Mouse (Mus musculus) lung, adult 2 months (tissue): ENCODE results near the gene Dact2. TPM values are rescaled to one million over a fixed set of nuclear protein-coding genes. Genes with fewer than 3 reads are reported as not detected.

Experiments
- DNase-seq: peaks from one replicate; pipeline ENCODE4 v3.0.0; 2022
- H3K4me1 ChIP-seq: fragments of 200-500 bp; 2 replicates; pipeline ENCODE4 v1.6.1; 2011; ENCODE audit warnings: low read length; ENCODE audit not compliant: control insufficient read depth, insufficient read depth
- H3K4me3 ChIP-seq: fragments of 200-500 bp; replicated peaks from 2 replicates; pipeline ENCODE3; 2011; ENCODE audit warnings: low read depth, mild to moderate bottlenecking, control low read depth, low read length; ENCODE audit errors: extremely low read depth
- CTCF ChIP-seq: fragments of 200-500 bp; IDR thresholded peaks from 2 replicates; pipeline ENCODE4 v1.5.1; 2011; ENCODE audit warnings: mild to moderate bottlenecking, low read length, control low read depth; ENCODE audit not compliant: insufficient read depth
- POLR2A ChIP-seq: fragments of 200-500 bp; IDR thresholded peaks from 2 replicates; pipeline ENCODE4 v1.6.1; 2011; ENCODE audit warnings: low read depth, mild to moderate bottlenecking, control low read depth, low read length, borderline replicate concordance; ENCODE audit errors: extremely low read depth
- WGBS: fragments of 180-500 bp; shearing (Covaris S2); methylation state at CpG from one replicate; pipeline ENCODE4 v1.1.7; 2018; 5-methylcytosine and 5-hydroxymethylcytosine counted together
- polyA plus RNA-seq: library from polyadenylated mRNA; depleted of rRNA; stranded (reverse); fragments of >200 nt; gene quantifications from 2 replicates; pipeline ENCODE4 v1.2.3, GENCODE M21; 2012; rRNA removed

The Dact2 gene
- 3.0 and 3.3 TPM in 2 replicates for polyA plus RNA-seq

GRCm38 (mm10) chr17:14204061-14204460 lies at the start of gene Dact2:
Gene Dact2, minus strand, starts transcription at chr17:14204304.
- peak; percentile 14 for DNase-seq
- WGBS: 30% methylated on average over 13 of the region's 13 CpGs
- TF ChIP-seq POLR2A (no peak), CTCF (no peak)
- Histone ChIP-seq H3K4me1 (no peaks in the 10 kb centered on the region), H3K4me3 (peak within 1 kb of the TSS; percentile 59)

DNA sequence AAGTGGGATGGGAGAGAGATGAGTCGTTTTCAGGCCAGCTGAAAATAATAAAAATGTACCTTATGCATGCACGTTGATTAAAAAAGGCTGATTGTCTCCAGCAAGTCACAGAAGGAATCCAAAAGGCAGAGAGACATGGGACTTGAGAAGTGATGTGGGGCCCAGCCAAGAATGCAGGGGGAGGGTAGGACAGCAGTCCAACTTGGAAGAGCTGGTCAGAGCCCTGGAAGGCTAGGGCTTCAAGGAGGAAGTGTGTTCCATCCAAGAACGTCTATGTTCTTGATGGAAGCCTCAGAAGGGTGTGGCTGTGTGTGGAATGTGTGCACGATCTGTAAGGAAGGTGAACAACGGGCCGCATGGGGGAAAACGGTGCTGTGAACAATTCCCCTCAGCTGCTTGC lies 48.4 kb upstream of the Dact2 start:
- no peak for TF ChIP-seq CTCF
- no peak for TF ChIP-seq POLR2A
- no peaks in the 10 kb centered on the region for H3K4me1 ChIP-seq
- no peak overlapping the region for H3K4me3 ChIP-seq
- DNase-seq: no peak
- WGBS: 43% methylated on average over 7 of the region's 7 CpGs

DNA sequence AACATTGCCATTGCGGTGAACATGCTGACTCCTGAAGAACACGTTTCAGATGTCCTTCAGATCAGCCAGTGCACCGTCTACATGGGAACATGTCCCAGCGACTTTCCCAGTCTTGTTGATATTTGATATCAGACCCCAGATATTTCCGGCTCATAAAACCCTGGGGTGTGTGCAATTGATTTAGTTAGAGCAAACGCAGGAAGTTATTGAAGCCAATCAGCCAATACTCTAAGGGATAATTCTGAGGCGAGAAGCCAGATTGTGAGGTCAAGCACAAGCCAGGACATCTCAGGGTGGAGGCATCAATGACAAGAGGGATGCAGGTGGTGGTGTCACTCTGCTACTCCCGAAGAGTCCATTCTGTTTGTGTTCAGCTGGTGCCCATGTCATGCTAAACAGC lies 46.3 kb upstream of the Dact2 start:
- H3K4me1 ChIP-seq: no peaks in the 10 kb centered on the region
- no peak for DNase-seq
- H3K4me3 ChIP-seq: no peak overlapping the region
- 80% methylated on average over 8 of the region's 8 CpGs for WGBS
- TF ChIP-seq POLR2A: no peak
- no peak for TF ChIP-seq CTCF

GRCm38 (mm10) chr17:14249595-14249994 lies 45.5 kb upstream of the Dact2 start:
- 41% methylated on average over 4 of the region's 4 CpGs for WGBS
- no peak overlapping the region for H3K4me3 ChIP-seq
- no peak for DNase-seq
- TF ChIP-seq CTCF: no peak
- no peak for TF ChIP-seq POLR2A
- no peaks in the 10 kb centered on the region for H3K4me1 ChIP-seq

- DNase-seq: no peak
- WGBS: 93% methylated on average over 8 of the region's 8 CpGs
- TF ChIP-seq POLR2A (no peak), CTCF (no peak)
- Histone ChIP-seq H3K4me1 (no peaks in the 10 kb centered on the region), H3K4me3 (no peak overlapping the region)
Observed at GRCm38 (mm10) chr17:14247931-14248330, 43.8 kb upstream of the Dact2 start.

DNA sequence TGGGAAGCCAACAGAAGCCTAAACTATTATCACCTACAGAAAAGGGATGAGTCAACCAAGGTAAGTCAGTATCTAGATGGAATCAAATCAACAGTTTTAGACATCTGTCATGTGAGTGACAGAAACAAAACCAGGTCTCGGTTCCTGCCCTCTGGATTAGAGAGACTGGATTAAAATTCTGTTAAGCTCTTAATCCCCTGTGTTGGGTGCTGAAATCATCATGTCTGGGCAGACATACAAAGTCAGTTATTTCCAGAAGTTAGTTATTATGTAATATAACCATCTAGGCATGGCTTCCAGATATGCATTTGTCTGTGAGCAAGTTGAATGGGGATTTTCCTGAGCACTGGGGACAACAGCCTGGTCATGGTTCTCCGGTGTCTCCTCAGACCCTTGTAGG lies 42.2 kb upstream of the Dact2 start:
- Histone ChIP-seq H3K4me3 (no peak overlapping the region), H3K4me1 (no peaks in the 10 kb centered on the region)
- no peak for TF ChIP-seq CTCF
- TF ChIP-seq POLR2A: no peak
- no peak for DNase-seq
- WGBS: 89% methylated on average over 2 of the region's 2 CpGs

DNA sequence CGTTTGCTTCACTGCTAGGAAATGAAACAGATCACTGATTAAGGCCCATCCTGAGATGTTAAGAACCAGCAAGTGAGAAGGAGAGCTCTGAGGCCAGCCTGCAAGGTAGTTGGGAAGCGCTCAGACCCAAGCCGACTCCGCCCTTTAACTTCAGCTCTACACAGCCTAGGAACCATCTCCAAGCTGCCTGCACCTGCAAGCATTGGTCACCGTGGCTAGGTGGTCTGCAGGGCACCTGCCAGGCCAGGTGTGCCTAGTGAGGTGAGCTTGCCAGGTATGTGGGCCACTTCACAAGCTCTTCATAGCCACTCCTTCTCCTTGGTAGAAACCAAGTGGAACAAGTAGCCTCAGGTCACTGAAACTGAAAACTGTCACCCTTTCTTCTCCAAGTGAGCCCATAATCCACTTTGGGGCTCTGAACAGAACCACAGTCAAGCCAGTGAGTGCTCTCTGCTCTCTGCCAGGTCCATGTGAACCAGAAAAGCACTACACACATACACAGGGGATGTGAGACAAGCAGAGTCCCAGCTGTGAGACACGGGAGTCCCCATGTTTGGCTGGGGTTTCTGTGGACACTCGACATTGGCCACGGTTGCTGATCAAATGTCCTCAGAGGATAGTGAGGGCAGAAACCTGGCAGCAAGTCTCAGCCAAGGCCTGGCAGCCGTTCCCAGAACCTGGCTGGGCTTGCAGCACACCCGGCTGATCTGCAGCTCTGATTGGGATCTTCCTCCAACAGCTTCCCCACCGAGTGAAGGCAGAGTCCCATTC lies 40.3 kb upstream of the Dact2 start:
- no peak overlapping the region for H3K4me3 ChIP-seq
- DNase-seq: peak; percentile 54
- WGBS: 47% methylated on average over 11 of the region's 11 CpGs
- TF ChIP-seq CTCF (no peak), POLR2A (no peak)
- no peaks in the 10 kb centered on the region for H3K4me1 ChIP-seq

DNA sequence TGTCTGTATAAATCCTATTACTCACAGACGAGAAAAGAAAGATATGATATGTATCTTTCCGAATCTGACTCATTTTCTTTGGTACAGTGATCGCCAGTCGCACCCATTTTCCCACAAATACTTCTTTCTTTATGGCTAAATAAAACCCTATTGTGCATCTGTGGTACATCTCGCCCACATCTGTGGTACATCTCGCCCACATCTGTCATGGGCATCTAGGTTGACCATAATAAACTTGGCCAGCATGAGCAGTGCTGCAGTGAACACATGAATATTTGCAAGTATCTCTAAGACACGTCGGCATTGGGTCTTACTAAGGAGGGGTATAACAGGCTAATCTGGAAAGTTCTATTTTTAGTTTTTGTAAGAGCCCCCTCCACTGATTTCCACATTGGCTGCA lies 38.5 kb upstream of the Dact2 start:
- Histone ChIP-seq H3K4me3 (no peak overlapping the region), H3K4me1 (no peaks in the 10 kb centered on the region)
- TF ChIP-seq CTCF (no peak), POLR2A (no peak)
- no peak for DNase-seq
- 85% methylated on average over 8 of the region's 8 CpGs for WGBS

GRCm38 (mm10) chr17:14239960-14240359 lies 35.9 kb upstream of the Dact2 start:
- WGBS: 65% methylated on average over 10 of the region's 10 CpGs
- no peak overlapping the region for H3K4me3 ChIP-seq
- no peak for TF ChIP-seq POLR2A
- no peak for TF ChIP-seq CTCF
- H3K4me1 ChIP-seq: no peaks in the 10 kb centered on the region
- DNase-seq: no peak

DNA sequence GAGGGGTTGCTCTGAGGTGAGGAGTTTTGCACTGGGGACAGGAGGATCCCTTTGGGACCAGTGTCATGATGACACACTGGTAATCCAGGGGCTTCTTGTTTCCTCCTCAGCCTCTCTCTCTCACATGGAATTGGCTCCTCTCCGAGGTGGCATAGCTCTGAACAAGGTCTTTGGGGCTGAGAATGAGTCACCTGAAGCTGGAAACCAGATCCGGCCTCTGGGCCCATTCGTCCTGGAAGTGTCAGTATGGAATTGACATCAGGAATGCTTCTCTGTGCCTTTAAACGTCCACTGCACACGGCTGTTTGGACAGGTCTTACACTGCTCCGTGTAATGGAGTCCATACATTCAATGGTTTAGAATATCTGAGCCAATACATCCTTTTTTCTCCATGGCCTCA lies 33.0 kb upstream of the Dact2 start:
- WGBS: 51% methylated on average over 6 of the region's 6 CpGs
- H3K4me1 ChIP-seq: no peaks in the 10 kb centered on the region
- TF ChIP-seq CTCF (no peak), POLR2A (no peak)

DNA sequence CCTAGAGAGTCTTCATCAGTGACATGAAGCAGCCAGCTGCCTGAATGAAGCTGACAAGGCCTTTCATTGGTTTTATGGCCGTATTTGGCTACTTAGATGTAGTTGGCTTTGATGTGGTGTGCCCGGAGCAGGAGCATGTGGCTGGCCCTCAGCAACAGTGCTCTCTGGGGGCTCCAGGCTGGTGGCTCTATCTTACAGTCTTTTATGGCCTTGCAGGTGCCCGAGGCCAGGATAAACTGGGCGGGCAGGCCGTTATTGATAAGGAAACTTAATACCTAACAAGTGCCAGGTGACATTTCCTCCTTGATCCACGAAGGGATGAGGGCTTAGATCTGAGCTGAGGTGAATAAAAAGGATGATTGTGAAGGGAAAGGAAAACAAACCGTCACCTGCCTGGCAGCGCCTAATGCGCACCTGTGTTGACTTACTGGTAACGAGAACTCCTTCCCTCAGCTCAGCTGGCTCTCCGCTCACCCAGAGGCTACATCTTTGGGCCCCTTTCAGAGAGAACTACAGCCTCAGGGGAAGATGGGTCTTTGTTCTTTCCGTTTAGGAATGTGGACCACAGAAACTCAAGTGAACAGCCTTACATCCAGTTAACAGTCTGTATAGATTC lies 30.8 kb upstream of the Dact2 start:
- H3K4me1 ChIP-seq: no peaks in the 10 kb centered on the region
- no peak for TF ChIP-seq POLR2A
- no peak for TF ChIP-seq CTCF
- 64% methylated on average over 12 of the region's 12 CpGs for WGBS
- DNase-seq: no peak
- no peak overlapping the region for H3K4me3 ChIP-seq

More for the DNA sequence above, 33.0 kb upstream of the Dact2 start:
- DNase-seq: no peak
- no peak overlapping the region for H3K4me3 ChIP-seq
